Mouse (Mus musculus) thymus, adult 2 months (tissue): Measurements from ENCODE around the gene AB124611.

Experiments
- CTCF ChIP-seq: fragments of 200-500 bp; IDR thresholded peaks from 2 replicates; pipeline ENCODE4 v1.5.1; 2012; ENCODE audit warnings: mild to moderate bottlenecking, control low read depth, low read length, moderate library complexity, borderline replicate concordance; ENCODE audit not compliant: control insufficient read depth, poor library complexity, insufficient read depth; ENCODE audit errors: extremely low read depth
- POLR2A ChIP-seq: fragments of 200-500 bp; IDR thresholded peaks from 2 replicates; pipeline ENCODE4 v1.6.1; 2012; ENCODE audit warnings: mild to moderate bottlenecking, low read length, control low read depth, moderate library complexity; ENCODE audit not compliant: control insufficient read depth, poor library complexity, insufficient read depth; ENCODE audit errors: extremely low read depth

GRCm38 (mm10) chr9:21587678-21588349 lies 61.8 kb downstream of the AB124611 start:
- TF ChIP-seq CTCF, result no peak
- no peak for TF ChIP-seq POLR2A
